Comparison of ENCODE assay signal across 8 mouse cellular contexts in the genomic region with DNA sequence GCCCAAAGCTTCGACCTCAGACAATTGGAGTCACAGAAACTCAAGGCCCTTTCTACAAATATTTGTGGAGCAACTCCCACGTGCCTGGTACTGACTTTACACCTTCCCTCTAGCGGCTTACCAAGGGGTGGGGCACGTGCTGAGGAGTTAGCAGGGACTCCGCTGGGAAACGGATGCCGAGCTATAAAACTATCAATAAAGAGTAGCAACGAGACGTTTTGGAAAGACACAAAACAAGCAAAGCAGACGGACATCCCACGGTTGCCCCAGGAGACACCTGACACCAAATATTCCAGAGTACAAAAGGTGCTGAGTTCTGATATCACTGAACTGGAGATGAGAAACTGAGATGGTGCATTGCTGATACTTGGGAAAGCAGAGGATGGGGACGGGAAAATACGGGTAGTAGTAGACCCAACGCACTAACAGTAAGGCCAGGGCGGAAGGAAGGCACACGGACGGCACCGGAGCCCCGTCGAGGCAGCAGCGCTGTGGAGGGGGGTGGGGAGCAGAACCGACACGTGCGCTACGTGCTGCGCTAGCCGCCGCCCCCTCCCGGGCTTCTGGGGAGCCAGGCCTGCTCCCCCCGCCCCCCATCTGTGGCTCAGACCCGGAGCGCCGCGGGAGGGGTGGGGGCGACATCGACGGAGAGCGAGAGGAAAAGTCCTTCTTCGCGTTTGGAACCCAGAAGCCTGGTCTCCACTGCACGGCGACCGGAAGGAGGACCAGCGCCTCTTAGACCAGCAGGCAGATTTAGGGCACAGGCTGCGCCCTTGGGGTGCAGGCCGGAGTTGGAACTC. TPM values are rescaled to one million over a fixed set of nuclear protein-coding genes. Genes with fewer than 3 reads are reported as not detected.
DNase-seq lines count a peak whose midpoint lies in the region; ATAC-seq and TF ChIP-seq lines count a peak whose summit lies in the region.

No protein-coding gene starts in this region.

- TF ChIP-seq CTCF in heart, postnatal 0 days (IDR thresholded peaks at IDR 0.05; ENCODE audit: low read depth): no peak
- TF ChIP-seq CTCF in lung, adult 2 months (IDR thresholded peaks at IDR 0.05; ENCODE audit: insufficient read depth, low read length): no peak

- no peaks in the 10 kb centered on the region for H3K4me1 ChIP-seq in embryonic facial prominence, embryonic 11.5 days (ENCODE audit: control insufficient read depth, insufficient read depth, low read length)
- H3K4me1 ChIP-seq in heart, postnatal 0 days (ENCODE audit: control insufficient read depth, insufficient read depth): peaks cover 12% of the 10 kb centered on the region
- H3K4me1 ChIP-seq in lung, adult 2 months (ENCODE audit: control insufficient read depth, insufficient read depth, low read length): peaks cover 5% of the 10 kb centered on the region; the same call in 1 of the 2 replicates
- H3K4me1 ChIP-seq in neural tube, embryonic 12.5 days: peaks cover 12% of the 10 kb centered on the region

- ATAC-seq in embryonic facial prominence, embryonic 11.5 days (replicated peaks; ENCODE audit: insufficient number of reproducible peaks, low FRiP score, low TSS enrichment, low read depth): peak; percentile 31; the same call in 1 of the 2 replicates
- peak; percentile 6; the same call in 1 of the 2 replicates for ATAC-seq in heart, postnatal 0 days (ENCODE audit: insufficient read depth, low read depth)
- peak; percentile 37 for ATAC-seq in neural tube, embryonic 12.5 days (ENCODE audit: low FRiP score, low read depth)

- H3K9ac ChIP-seq in embryonic facial prominence, embryonic 11.5 days (replicated peaks; ENCODE audit: low read length): peak overlapping the region; percentile 73
- H3K9ac ChIP-seq in heart, postnatal 0 days (replicated peaks; ENCODE audit: low read depth, low read length): peak overlapping the region; percentile 67
- H3K9ac ChIP-seq in neural tube, embryonic 12.5 days: peak overlapping the region; percentile 83

- H3K27me3 ChIP-seq in embryonic facial prominence, embryonic 11.5 days (ENCODE audit: control insufficient read depth, insufficient read depth, low read length): no peaks in the 10 kb centered on the region
- no peaks in the 10 kb centered on the region for H3K27me3 ChIP-seq in heart, postnatal 0 days (ENCODE audit: control insufficient read depth, insufficient read depth, low read length)
- H3K27me3 ChIP-seq in neural tube, embryonic 12.5 days (replicated peaks): no peaks in the 10 kb centered on the region

- peak overlapping the region; percentile 77 for H3K27ac ChIP-seq in embryonic facial prominence, embryonic 11.5 days (replicated peaks; ENCODE audit: low read depth, low read length)
- H3K27ac ChIP-seq in heart, postnatal 0 days (ENCODE audit: low read depth): peak overlapping the region; percentile 88
- H3K27ac ChIP-seq in neural tube, embryonic 12.5 days: peak overlapping the region; percentile 87

- H3K36me3 ChIP-seq in embryonic facial prominence, embryonic 11.5 days (replicated peaks; ENCODE audit: control insufficient read depth, insufficient read depth, low read depth, low read length): no peaks in the 10 kb centered on the region
- H3K36me3 ChIP-seq in heart, postnatal 0 days (replicated peaks; ENCODE audit: control insufficient read depth, insufficient read depth, low read length): no peaks in the 10 kb centered on the region
- no peaks in the 10 kb centered on the region for H3K36me3 ChIP-seq in neural tube, embryonic 12.5 days

- no peaks in the 10 kb centered on the region for H3K9me3 ChIP-seq in embryonic facial prominence, embryonic 11.5 days (replicated peaks; ENCODE audit: control insufficient read depth, low read length)
- H3K9me3 ChIP-seq in heart, postnatal 0 days (replicated peaks; ENCODE audit: control insufficient read depth, low read length): no peaks in the 10 kb centered on the region
- H3K9me3 ChIP-seq in neural tube, embryonic 12.5 days: no peaks in the 10 kb centered on the region

- WGBS in embryonic facial prominence, embryonic 11.5 days: under 1% methylated on average over 46 of the region's 46 CpGs
- WGBS in heart, postnatal 0 days: under 1% methylated on average over 42 of the region's 46 CpGs
- 1% methylated on average over 45 of the region's 46 CpGs for WGBS in lung, adult 2 months
- WGBS in neural tube, embryonic 12.5 days: 2% methylated on average over 46 of the region's 46 CpGs

- 0 out of 2 replicates have a peak, but pooled peaks have one; percentile 5 for TF ChIP-seq POLR2A in lung, adult 2 months (IDR thresholded peaks at IDR 0.05; ENCODE audit: borderline replicate concordance, extremely low read depth, low read depth, low read length)

- peak; percentile 45 for DNase-seq in retina, embryonic 14.5 days (ENCODE audit: low spot score)
- DNase-seq in retina, postnatal 1 day: no peak
- DNase-seq in embryonic facial prominence, embryonic 11.5 days (ENCODE audit: low spot score): peak; percentile 63
- peak; percentile 10 for DNase-seq in heart, postnatal 0 days (ENCODE audit: low spot score)
- peak; percentile 39 to 62 for DNase-seq in layer of hippocampus, adult 18-20 months (ENCODE audit: low spot score in 2 of 2)
- DNase-seq in lung, adult 2 months: no peak
- peak; percentile 68 to 71 for DNase-seq in thymus, postnatal 10 days (ENCODE audit: low spot score in 2 of 2)

- peak overlapping the region; percentile 94 for H3K4me2 ChIP-seq in embryonic facial prominence, embryonic 11.5 days (ENCODE audit: low read depth, low read length)
- H3K4me2 ChIP-seq in heart, postnatal 0 days (ENCODE audit: low read depth, low read length): peak overlapping the region; percentile 91
- H3K4me2 ChIP-seq in neural tube, embryonic 12.5 days (replicated peaks): peak overlapping the region; percentile 94

- no peak for TF ChIP-seq EP300 in heart, postnatal 0 days (IDR thresholded peaks at IDR 0.05; ENCODE audit: low read depth)

- H3K4me3 ChIP-seq in embryonic facial prominence, embryonic 11.5 days (ENCODE audit: low read depth, low read length): peak overlapping the region; percentile 58
- peak overlapping the region; percentile 74 for H3K4me3 ChIP-seq in heart, postnatal 0 days (ENCODE audit: low read depth, low read length)
- H3K4me3 ChIP-seq in lung, adult 2 months (replicated peaks; ENCODE audit: extremely low read depth, low read depth, low read length): peak overlapping the region; percentile 85
- H3K4me3 ChIP-seq in neural tube, embryonic 12.5 days: peak overlapping the region; percentile 68

RNA-seq across cellular contexts. Expression of gene Kdm5b, which starts 3.9 kb away (rescaled TPM):
- polyA plus RNA-seq in embryonic facial prominence, embryonic 11.5 days (2014; fragmentation: Nextera tagmentation; extraction: Ambion mirVana): 83.6 and 84.0 TPM in 2 replicates
- 29.3 and 30.1 TPM in 2 replicates for total RNA-seq in heart, postnatal 0 days (2014; rRNA removed; ENCODE audit: low replicate concordance)
- 19.0 and 19.4 TPM in 2 replicates for polyA plus RNA-seq in heart, postnatal 0 days (2015; fragmentation: Nextera tagmentation; extraction: Ambion mirVana)
- 10 to 100 TPM; 67.4 to 70.5 TPM for total RNA-seq in layer of hippocampus, adult 18-20 months (2021)
- polyA plus RNA-seq in lung, adult 2 months (2012; rRNA removed): 10.1 TPM in 2 replicates
- 108 and 114 TPM in 2 replicates for polyA plus RNA-seq in neural tube, embryonic 12.5 days (2016; fragmentation: Nextera tagmentation; extraction: Ambion mirVana)

RNA-seq across cellular contexts. Expression of gene Mgat4e, which starts 6.6 kb away (rescaled TPM):
- not detected in 2 replicates for polyA plus RNA-seq in embryonic facial prominence, embryonic 11.5 days (2014; fragmentation: Nextera tagmentation; extraction: Ambion mirVana)
- total RNA-seq in heart, postnatal 0 days (2014; rRNA removed; ENCODE audit: low replicate concordance): not detected in 2 replicates
- polyA plus RNA-seq in heart, postnatal 0 days (2015; fragmentation: Nextera tagmentation; extraction: Ambion mirVana): not detected in 2 replicates
- under 1 TPM in 1 of 2 experiments, not detected in 1; 0.22 TPM for total RNA-seq in layer of hippocampus, adult 18-20 months (2021)
- not detected in 2 replicates for polyA plus RNA-seq in lung, adult 2 months (2012; rRNA removed)
- polyA plus RNA-seq in neural tube, embryonic 12.5 days (2016; fragmentation: Nextera tagmentation; extraction: Ambion mirVana): not detected in 2 replicates

Comparison
In these comparisons a context has a peak if more than half of its experiments do, and no peak if none do; other contexts are left out.
1. DNase-seq: peak in retina, embryonic 14.5 days (single experiment), embryonic facial prominence, embryonic 11.5 days (single experiment), heart, postnatal 0 days (single experiment), layer of hippocampus, adult 18-20 months (2 of 2) and thymus, postnatal 10 days (2 of 2); none in retina, postnatal 1 day (single experiment) and lung, adult 2 months (single experiment).
2. Peak in every context shown above with its lines, with median percentiles within 50 percentile points of each other: ATAC-seq, H3K27ac ChIP-seq, H3K4me2 ChIP-seq, H3K4me3 ChIP-seq and H3K9ac ChIP-seq.